Mouse (Mus musculus): ENCODE measurements around the gene Pdxp.

Gene Pdxp

GRCm38 (mm10) chr15:78913632-78914090 is at the start of gene Pdxp:
Gene Pdxp, plus strand, starts transcription at chr15:78913919.
- peak; percentile 99 for DNase-seq

DNA sequence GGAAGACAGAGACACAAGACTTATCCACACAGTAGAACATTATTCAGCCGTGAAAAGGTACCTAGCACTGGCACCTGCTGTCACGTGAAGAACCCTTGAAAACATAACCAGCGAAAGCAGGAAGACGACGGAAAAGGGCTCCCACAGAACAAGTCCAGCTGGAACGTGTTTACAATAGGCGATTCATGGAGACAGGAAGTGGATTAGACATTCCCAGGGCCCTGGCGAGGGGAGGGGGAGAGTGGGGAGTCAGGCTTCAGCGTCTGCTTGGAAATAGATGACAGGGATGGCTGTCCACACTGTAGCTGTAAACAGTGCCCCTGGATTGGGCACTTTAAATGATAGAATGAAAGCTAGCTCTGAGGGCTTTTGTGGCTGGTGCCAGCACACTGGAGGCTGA is 45.3 kb upstream of the Pdxp start:
- DNase-seq, result peak; percentile 97

- DNase-seq, result peak; percentile 89
Measured at GRCm38 (mm10) chr15:78868826-78869233, 44.9 kb upstream of the Pdxp start.

- peak; percentile 94 for DNase-seq
Measured at GRCm38 (mm10) chr15:78869775-78870174, 43.9 kb upstream of the Pdxp start.

- DNase-seq, result no peak
Measured at GRCm38 (mm10) chr15:78872021-78872608, 41.6 kb upstream of the Pdxp start.

DNA sequence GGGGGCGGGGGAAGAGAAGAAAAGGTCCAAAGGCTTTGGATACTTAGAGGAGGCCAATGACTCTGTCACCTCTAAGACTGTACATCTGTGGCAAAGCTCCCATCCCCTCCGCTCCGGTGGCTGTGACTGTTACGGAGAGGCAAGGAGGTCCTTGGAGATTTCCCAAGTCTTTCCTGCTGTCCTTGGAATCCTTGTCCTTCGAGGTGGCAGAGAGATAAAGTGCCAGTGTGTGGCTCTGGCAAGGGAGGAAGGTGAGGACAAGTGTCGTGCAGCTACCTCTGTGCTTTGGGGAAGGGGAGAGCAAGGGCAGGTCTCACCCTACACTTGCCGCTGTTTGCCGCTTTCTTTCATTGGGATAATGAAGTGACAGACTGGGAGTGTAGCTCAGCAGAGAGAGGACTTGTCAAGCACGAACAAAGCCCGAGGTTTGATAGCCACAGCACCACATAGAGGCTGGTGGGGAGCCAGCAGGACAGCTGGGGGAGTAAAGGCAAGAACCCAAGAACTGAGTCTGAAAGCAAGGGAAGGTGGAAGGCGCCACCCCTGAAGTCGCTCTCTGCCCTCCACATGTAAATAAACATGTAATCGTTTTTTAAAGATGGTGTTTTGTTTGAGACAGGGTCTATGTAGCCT is 39.8 kb upstream of the Pdxp start:
- DNase-seq, result peak; percentile 86

GRCm38 (mm10) chr15:78874989-78875388 is 38.7 kb upstream of the Pdxp start:
- DNase-seq, result peak; percentile 92

- DNase-seq, result peak; percentile 89
Measured at GRCm38 (mm10) chr15:78875537-78875936, 38.2 kb upstream of the Pdxp start.

DNA sequence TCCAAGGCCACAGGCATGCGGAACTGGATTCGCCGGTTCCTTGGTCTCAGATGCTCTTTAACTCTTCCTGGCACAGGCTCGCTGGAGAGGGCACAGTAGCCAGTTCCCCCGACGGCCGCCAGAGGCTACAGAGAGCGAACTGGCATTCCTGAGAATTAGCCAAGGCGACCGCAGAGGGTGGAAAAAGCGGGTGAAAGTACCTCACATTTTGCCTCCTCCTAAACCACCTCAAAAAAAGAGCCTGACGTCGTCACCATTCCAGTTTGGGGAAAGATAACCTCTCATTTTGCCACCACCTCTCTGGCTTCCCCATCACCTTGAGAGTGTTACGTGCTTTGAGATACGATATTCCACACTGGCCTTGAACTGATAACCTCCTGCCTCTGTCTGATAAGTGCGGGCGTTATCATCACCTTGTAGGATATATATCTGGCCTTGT is 37.4 kb upstream of the Pdxp start:
- peak; percentile 97 for DNase-seq

DNA sequence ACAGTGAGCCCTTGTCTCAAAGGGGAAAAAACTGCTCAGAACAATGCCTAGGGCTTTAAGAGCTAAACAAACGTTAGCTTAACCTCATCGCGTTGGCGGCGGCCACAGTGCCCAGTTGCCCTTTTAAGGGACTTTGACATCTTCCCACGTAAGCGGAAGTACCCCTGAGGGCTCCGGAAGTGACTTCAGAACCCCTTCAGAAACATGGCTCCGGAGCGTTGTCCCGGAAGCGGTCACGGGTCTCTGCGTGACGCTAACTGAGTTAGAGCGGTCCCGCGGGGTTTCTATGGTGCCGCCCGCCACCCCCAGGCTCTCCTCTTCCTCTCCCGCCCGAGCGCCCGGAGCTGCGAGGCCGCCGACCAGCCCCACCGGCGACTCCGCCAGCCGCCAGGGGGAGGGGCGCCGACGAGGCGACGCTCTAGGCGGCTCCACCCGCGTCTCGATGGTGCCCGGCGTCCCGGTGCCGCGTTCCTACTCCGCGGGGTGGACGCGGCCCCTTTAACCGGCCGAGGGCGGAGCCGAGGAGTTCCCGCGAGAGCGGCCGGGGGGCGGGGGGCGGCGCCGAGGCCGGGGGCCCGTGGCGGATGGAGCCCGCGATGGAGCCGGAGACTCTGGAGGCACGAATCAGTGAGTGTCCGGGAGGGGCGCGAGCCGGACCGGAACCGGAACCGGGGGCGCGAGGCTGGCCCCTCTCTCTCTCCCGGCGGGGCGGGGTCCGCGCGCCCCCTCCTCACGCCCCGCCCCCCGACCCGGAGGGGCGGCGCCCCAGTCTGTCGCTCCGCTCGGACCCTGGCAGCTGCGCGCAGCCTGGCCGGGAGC is 36.5 kb upstream of the Pdxp start, which contains the start of gene Gga1:
Gga1 (plus strand) TSS at position 200 of the 819 bp plus-strand sequence.
- peak; percentile 99 for DNase-seq

DNA sequence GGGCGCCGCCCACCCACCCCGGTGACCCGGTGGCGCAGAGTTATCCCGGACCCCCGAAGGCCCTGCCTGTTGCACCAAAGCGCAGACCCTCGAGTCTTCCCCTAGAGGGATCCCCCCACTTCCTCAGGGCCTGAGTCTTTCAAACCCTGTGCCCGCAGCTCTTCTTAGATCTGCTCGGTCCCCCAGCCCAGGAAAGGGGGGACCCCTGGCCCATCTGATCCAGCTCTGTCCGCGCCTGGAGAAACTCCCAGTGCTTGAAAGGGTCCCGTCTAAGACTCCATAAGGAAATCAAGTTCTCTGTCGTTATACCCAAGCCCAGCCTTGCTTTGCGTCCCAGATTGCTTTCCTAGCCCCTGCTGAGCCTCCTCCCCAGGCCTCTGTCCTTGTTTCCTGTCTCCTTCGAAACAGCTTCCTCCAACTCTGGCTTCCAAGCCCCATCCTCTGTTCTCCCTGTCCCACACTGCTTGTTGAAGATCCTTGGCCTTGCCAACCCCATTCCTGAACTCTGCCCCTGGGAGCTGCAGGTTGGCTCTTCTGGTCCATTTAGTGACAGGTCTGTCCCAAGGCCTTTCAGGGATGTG is 35.8 kb upstream of the Pdxp start:
- DNase-seq, result peak; percentile 95

DNA sequence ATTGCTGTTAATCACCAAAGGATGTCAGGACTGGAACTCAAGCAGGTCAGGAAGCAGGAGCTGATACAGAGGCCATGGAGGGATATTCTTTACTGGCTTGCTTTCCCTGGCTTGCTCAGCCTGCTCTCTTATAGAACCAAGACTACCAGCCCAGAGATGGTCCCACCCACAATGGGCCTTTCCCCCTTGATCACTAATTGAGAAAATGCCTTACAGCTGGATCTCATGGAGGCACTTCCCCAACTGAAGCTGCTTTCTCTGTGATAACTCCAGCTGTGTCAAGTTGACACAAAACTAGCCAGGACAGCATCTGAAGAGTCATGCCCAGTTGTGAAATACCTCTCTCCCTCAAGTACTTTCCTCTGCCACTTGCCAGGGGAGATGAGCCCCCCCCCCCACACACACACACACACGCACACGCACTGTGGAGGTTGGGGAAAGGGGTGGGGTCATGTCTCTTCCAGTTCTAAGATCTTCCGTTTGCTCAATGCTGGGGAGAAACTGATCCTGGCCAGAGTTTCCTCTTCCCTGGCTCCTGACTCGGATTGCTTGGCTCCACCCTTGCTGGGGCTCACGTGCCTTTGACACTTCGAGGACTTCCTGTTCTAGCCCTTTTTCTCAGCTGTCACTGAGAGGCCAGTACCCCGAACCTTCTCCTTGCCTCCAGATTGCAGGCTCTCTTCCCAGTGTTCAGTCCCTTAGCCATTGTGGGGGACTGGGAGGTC is 34.8 kb upstream of the Pdxp start:
- DNase-seq, result peak; percentile 97

DNA sequence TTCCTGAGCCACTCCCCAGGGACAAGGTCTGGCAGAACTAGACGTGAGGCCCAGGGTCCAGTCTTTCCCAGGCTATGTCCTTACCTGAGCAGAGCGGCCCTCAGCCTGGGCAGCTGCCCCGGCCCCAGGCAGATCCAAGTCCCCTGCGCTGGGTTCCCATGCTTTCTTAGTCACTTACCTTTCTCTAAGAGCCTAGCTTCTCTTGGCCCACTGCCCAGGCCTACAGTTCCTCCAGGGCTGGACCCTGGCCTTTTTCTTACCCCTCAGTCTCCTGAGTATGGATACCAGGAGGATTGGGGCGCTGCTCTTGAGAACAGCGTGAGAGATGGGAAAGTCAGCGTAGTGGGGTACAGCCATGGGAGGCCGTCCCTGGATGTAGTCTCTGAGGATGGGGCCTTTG is 33.3 kb upstream of the Pdxp start:
- DNase-seq, result no peak

DNA sequence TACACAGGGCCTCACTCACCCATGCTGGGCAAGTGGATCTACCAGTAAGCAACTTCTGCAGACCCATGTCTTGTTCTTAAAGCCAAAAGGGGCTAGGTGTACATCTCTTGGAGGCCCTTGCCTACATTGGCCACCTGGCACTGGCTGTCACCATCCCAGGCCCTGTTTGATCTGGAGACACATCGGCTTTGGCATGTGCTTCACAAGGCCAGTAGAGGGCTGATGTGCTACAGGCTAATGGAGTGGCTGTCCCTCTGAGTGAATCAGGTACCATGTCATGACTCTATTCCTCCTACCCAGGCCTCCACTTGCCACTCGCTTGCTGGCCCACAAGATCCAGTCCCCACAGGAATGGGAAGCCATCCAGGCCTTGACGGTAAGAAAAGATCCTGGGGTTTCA is 31.9 kb upstream of the Pdxp start:
- no peak for DNase-seq

DNA sequence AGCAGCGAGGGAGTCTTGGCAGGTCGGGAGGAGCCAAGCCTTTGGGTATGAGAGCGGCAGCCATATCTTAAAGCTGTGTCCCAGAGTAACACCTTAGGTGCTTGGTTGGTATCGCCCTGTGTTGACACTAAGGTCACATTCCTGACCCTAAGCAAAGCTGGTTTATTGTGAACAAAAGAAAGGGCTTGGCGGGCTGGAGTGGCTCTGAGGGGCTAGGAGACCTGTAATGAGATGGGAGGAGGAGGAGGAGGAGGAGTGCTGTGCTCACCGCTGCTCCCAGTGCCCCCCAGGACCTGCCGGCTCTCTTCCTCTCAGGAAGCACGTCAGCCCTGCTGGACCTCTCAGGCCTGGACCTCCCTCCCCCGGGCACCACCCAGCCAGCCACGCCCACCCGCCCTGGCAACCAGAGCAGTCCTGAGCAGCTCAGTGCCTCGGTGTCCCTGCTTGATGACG is 24.3 kb upstream of the Pdxp start:
- no peak for DNase-seq

GRCm38 (mm10) chr15:78892440-78892839 is 21.3 kb upstream of the Pdxp start:
- DNase-seq, result no peak

DNA sequence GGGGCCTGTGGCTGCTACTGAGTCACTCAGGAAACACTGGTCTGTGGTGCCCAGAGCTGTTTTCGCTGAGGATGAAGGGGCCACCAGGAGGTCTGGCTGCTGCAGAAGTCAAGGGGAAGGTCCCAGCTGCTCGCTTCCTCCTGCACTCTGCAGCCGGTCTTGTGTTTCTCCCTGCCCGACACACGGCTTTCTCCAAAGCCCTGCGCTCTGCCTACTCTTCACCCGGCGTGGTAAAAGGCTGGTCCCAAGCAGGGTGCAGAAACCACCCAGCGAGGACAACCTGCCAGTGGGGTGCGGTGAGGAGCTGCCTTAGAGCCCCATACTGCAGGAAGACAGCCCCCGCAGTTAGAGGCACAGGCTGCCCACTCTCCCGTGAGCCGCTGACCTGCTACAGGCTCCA is 19.0 kb upstream of the Pdxp start:
- DNase-seq, result no peak

DNA sequence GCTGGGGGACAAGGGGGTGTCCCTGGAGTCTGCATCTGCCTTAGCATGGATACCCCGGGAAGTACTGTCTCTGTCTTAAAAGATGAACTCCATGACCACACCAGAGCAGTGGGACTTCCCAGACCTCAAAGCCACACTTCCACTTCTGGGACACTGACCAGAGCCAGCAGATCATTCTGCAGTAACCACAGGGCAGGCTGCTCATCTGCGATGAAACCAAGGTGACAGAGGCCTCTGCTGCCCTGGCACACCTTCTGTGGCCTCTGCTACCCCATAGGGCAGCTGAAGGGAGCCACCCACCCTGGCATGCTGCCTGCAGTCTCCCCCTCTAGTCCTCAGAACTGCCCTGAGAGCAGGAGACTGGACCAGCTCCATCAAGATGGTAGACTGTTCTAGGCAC is 18.0 kb upstream of the Pdxp start:
- peak; percentile 94 for DNase-seq

GRCm38 (mm10) chr15:78896149-78896548 is 17.6 kb upstream of the Pdxp start:
- peak; percentile 93 for DNase-seq

GRCm38 (mm10) chr15:78897488-78897887 is 16.2 kb upstream of the Pdxp start:
- DNase-seq, result no peak

- no peak for DNase-seq
Measured at GRCm38 (mm10) chr15:78898507-78899001, 15.2 kb upstream of the Pdxp start.

DNA sequence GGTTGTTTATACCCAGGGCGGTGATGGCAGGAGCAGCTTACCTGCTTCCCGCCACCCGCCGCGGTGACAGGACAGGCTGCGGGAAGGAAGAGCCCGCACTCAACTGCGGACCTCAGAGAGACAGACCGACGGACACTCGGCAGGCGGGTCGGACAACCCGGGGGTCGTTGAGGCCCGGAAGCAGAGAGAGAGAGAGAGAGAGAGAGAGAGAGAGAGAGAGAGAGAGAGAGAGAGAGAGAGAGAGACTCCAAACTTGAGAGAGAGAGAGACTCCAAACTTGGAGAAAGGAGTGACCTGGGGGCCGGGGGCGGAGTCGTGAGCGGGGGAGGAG is 14.3 kb upstream of the Pdxp start, which contains the start of gene Gm49510:
Gm49510 (plus strand) TSS at position 259 of the 331 bp plus-strand sequence.
- no peak for DNase-seq
